Mouse (Mus musculus) CH12.LX (cell line): Measurements from ENCODE around the gene Clstn1. TPM values are rescaled to one million over a fixed set of nuclear protein-coding genes. Genes with fewer than 3 reads are reported as not detected.
A peak's percentile ranks its signal among the peaks of the same experiment; 100 is the strongest.

ENCODE experiments used
- DNase-seq: peaks from one replicate; pipeline ENCODE4 v3.0.0-alpha.2; 2013; ENCODE audit errors: extremely low read depth
- H3K27ac ChIP-seq: 2 replicates; pipeline ENCODE4 v1.5.1; 2012; ENCODE audit warnings: low read depth, mild to moderate bottlenecking, control low read depth, moderate library complexity; ENCODE audit not compliant: insufficient read depth
- H3K27me3 ChIP-seq: replicated peaks from 2 replicates; pipeline ENCODE3; 2012; ENCODE audit warnings: inconsistent platforms
- H3K36me3 ChIP-seq, 2 experiments: replicated peaks in 1 of 2; 2 replicates each; pipeline versions ENCODE3 to v1.6.1; 2012; ENCODE audit warnings: inconsistent platforms in 1 of 2, low read length in 1 of 2, mild to moderate bottlenecking in 1 of 2, mixed read lengths in 1 of 2, moderate library complexity in 1 of 2; ENCODE audit not compliant: control insufficient read depth in 1 of 2, insufficient read depth in 1 of 2
- H3K4me1 ChIP-seq, 2 experiments: 2 replicates each; pipeline ENCODE4 v1.6.1; 2012; ENCODE audit warnings: inconsistent platforms in 1 of 2, moderate library complexity in 1 of 2; ENCODE audit not compliant: insufficient read depth in 2 of 2, control insufficient read depth in 1 of 2
- H3K4me2 ChIP-seq: 2 replicates; pipeline ENCODE4 v1.6.1; 2012; ENCODE audit warnings: low read depth, mild to moderate bottlenecking, control low read depth; ENCODE audit not compliant: poor library complexity, insufficient read depth, severe bottlenecking
- H3K4me3 ChIP-seq, 3 experiments: fragments of 150-350 bp in 1 of 3; sonication (generic) in 1 of 3; replicated peaks in 1 of 3; 2 replicates each; pipeline versions ENCODE3 to v1.5.1; 2011 to 2012; ENCODE audit warnings: low read depth in 2 of 3, low read length in 2 of 3, mild to moderate bottlenecking in 2 of 3, moderate library complexity in 2 of 3, control low read depth in 1 of 3, improper control_type of control experiment in 1 of 3, inconsistent platforms in 1 of 3, mixed read lengths in 1 of 3; ENCODE audit not compliant: poor library complexity in 1 of 3
- H3K79me2 ChIP-seq: replicated peaks from 2 replicates; pipeline ENCODE4 v1.6.1; 2012; ENCODE audit warnings: mild to moderate bottlenecking, moderate library complexity; ENCODE audit not compliant: control insufficient read depth, poor library complexity, insufficient read depth, severe bottlenecking; ENCODE audit errors: extremely low read depth
- H3K9ac ChIP-seq: 2 replicates; pipeline ENCODE4 v1.6.1; 2012; ENCODE audit warnings: low read depth, mild to moderate bottlenecking, control low read depth, moderate library complexity; ENCODE audit not compliant: insufficient read depth
- H3K9me3 ChIP-seq: replicated peaks from 2 replicates; pipeline ENCODE3; 2012; ENCODE audit warnings: low read length, inconsistent platforms, mixed read lengths
- BHLHE40 ChIP-seq: IDR thresholded peaks from 2 replicates; pipeline ENCODE4 v1.6.1; 2011; ENCODE audit warnings: mild to moderate bottlenecking, low read depth, low read length, improper control_type of control experiment
- CHD2 ChIP-seq: IDR thresholded peaks from 2 replicates; pipeline ENCODE4 v1.6.1; 2011; ENCODE audit warnings: low read length, improper control_type of control experiment
- CTCF ChIP-seq, 2 experiments: IDR thresholded peaks in 1 of 2; conservative IDR thresholded peaks in 1 of 2; 2 replicates each; pipeline ENCODE4 v1.5.1; 2011 to 2012; ENCODE audit warnings: low read depth in 2 of 2, low read length in 2 of 2, improper control_type of control experiment in 1 of 2, inconsistent platforms in 1 of 2, mild to moderate bottlenecking in 1 of 2, moderate library complexity in 1 of 2
- ELF1 ChIP-seq: IDR thresholded peaks from 2 replicates; pipeline ENCODE4 v1.6.1; 2014; ENCODE audit warnings: low read depth, mild to moderate bottlenecking, inconsistent platforms, low read length, improper control_type of control experiment
- GABPA ChIP-seq: IDR thresholded peaks from 2 replicates; pipeline ENCODE4 v1.6.1; 2012; ENCODE audit warnings: low read depth, low read length, improper control_type of control experiment, inconsistent platforms; ENCODE audit not compliant: insufficient replicate concordance
- HCFC1 ChIP-seq: IDR thresholded peaks from 2 replicates; pipeline ENCODE4 v1.6.1; 2012; ENCODE audit warnings: low read depth, mild to moderate bottlenecking, inconsistent platforms, low read length, improper control_type of control experiment
- IRF4 ChIP-seq: IDR thresholded peaks from 2 replicates; pipeline ENCODE4 v1.6.1; 2014; ENCODE audit warnings: low read depth, mild to moderate bottlenecking, inconsistent platforms, low read length, improper control_type of control experiment
- JUN ChIP-seq: IDR thresholded peaks from 2 replicates; pipeline ENCODE4 v1.6.1; 2011; ENCODE audit warnings: low read depth, mild to moderate bottlenecking, low read length, improper control_type of control experiment, moderate library complexity; ENCODE audit not compliant: insufficient read depth
- KAT2A ChIP-seq: IDR thresholded peaks from 2 replicates; pipeline ENCODE4 v1.6.1; 2012; ENCODE audit warnings: low read length, improper control_type of control experiment, inconsistent platforms; ENCODE audit not compliant: insufficient replicate concordance
- MAFK ChIP-seq: IDR thresholded peaks from 2 replicates; pipeline ENCODE4 v1.6.1; 2011; ENCODE audit warnings: low read length, improper control_type of control experiment; ENCODE audit not compliant: insufficient replicate concordance
- MAX ChIP-seq: IDR thresholded peaks from 2 replicates; pipeline ENCODE4 v1.6.1; 2011; ENCODE audit warnings: low read length, improper control_type of control experiment
- NELFE ChIP-seq: IDR thresholded peaks from 2 replicates; pipeline ENCODE4 v1.6.1; 2011; ENCODE audit warnings: low read depth, low read length, improper control_type of control experiment
- NRF1 ChIP-seq: IDR thresholded peaks from 2 replicates; pipeline ENCODE4 v1.6.1; 2014; ENCODE audit warnings: low read depth, mild to moderate bottlenecking, inconsistent platforms, low read length, improper control_type of control experiment, moderate library complexity
- PAX5 ChIP-seq: IDR thresholded peaks from 2 replicates; pipeline ENCODE4 v1.6.1; 2012; ENCODE audit warnings: low read length, inconsistent platforms, mixed read lengths
- POLR2AphosphoS2 ChIP-seq: IDR thresholded peaks from 2 replicates; pipeline ENCODE4 v1.6.1; 2011; ENCODE audit warnings: low read depth, low read length, improper control_type of control experiment
- SMC3 ChIP-seq: IDR thresholded peaks from 2 replicates; pipeline ENCODE4 v1.6.1; 2011; ENCODE audit warnings: low read depth, low read length, improper control_type of control experiment
- TCF12 ChIP-seq: IDR thresholded peaks from 2 replicates; pipeline ENCODE4 v1.6.1; 2014; ENCODE audit warnings: low read depth, mild to moderate bottlenecking, inconsistent platforms, low read length, improper control_type of control experiment
- ZC3H11A ChIP-seq: IDR thresholded peaks from 2 replicates; pipeline ENCODE4 v1.6.1; 2012; ENCODE audit warnings: low read depth, mild to moderate bottlenecking, inconsistent platforms, low read length, improper control_type of control experiment
- ZNF384 ChIP-seq: IDR thresholded peaks from 2 replicates; pipeline ENCODE4 v1.6.1; 2012; ENCODE audit warnings: low read depth, low read length, improper control_type of control experiment, inconsistent platforms
- dilution Hi-C: fragments of 300-500 bp; cut with MboI; formaldehyde crosslinking; loops from 2 replicates; pipeline ENCODE4 v1.14.3; 2020; ENCODE audit warnings: low sequenced_read_pairs; ENCODE audit not compliant: extremely low pct_unique_long_range_greater_than_20kb, extremely low pct_ligation_motif_present
- in situ Hi-C: fragments of 300-500 bp; cut with MboI; formaldehyde crosslinking; loops from 3 replicates; pipeline ENCODE4 v1.14.3; 2019; ENCODE audit warnings: low sequenced_read_pairs, low pct_ligation_motif_present, low pct_unique_long_range_greater_than_20kb, mixed read lengths
- polyA plus RNA-seq: library from polyadenylated mRNA; unstranded; fragments of >175 nt; gene quantifications from 2 replicates; pipeline ENCODE4 v1.2.1, GENCODE M21; 2012; ENCODE audit warnings: low read depth; ENCODE audit not compliant: insufficient read length
- total RNA-seq, 2 experiments: library from RNA; depleted of rRNA; stranded (reverse); fragments of 300-350 nt in 1 of 2; fragments of >200 nt in 1 of 2; gene quantifications; 2 replicates each; pipeline ENCODE4 v1.2.3; 2012 to 2014

Clstn1 gene
- total and polyA plus RNA-seq, 3 experiments, result 26.4 to 53.1 (median 35.2) TPM

DNA sequence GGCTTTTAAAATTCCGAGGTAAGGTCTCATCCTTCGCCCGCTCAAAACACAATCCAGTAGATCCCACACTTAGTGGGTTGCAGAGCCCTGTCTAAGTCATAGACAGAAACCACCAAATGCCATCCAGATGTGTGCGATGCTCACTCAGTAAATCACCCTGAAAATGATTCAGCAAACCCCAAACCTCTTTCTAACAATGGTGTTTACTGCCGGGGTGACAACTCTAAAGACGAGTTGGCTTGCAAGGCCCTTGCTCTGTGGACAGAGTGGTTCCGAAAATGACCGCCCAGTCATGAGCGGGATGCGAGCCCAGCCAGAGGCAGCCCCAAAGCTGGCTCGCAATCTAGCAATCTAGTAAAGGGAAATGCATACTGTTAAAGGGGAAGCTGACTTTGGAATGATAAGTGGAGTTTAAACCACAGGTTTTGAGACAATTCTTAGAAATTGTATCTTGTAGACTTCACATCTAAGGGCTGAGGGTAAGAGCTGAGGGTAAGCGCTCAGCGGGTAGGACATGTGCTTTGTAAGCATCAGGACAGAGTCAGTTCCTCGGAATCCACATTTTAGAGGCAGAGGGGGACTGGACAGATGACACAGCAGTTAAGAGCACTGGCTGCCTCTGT, 75.8 kb downstream of the Clstn1 start:
- dilution Hi-C loops (no loop called here), in situ Hi-C loops (no loop called here)
- H3K4me2 ChIP-seq, result no peak overlapping the region
- peaks cover 18% of the 10 kb centered on the region for H3K79me2 ChIP-seq
- peaks cover 63 to 72% of the 10 kb centered on the region in 2 experiments for H3K36me3 ChIP-seq
- H3K27ac ChIP-seq, result no peak overlapping the region
- H3K9ac ChIP-seq, result no peak overlapping the region
- H3K4me3 ChIP-seq, result no peak overlapping the region
- H3K4me1 ChIP-seq, result peaks cover 18 to 80% of the 10 kb centered on the region in 2 experiments
- no peaks in the 10 kb centered on the region for H3K27me3 ChIP-seq
- TF ChIP-seq ZC3H11A, result no peak
- TF ChIP-seq NELFE, result no peak
- TF ChIP-seq POLR2AphosphoS2, result no peak
- TF ChIP-seq ELF1, result no peak
- no peak for TF ChIP-seq JUN
- no peak for TF ChIP-seq CHD2
- no peak for TF ChIP-seq HCFC1
- no peak for TF ChIP-seq MAX
- TF ChIP-seq NRF1, result no peak
- no peak for TF ChIP-seq MAFK
- TF ChIP-seq, all 38 proteins: peak for 0
- no peaks in the 10 kb centered on the region for H3K9me3 ChIP-seq
- no peak for DNase-seq

DNA sequence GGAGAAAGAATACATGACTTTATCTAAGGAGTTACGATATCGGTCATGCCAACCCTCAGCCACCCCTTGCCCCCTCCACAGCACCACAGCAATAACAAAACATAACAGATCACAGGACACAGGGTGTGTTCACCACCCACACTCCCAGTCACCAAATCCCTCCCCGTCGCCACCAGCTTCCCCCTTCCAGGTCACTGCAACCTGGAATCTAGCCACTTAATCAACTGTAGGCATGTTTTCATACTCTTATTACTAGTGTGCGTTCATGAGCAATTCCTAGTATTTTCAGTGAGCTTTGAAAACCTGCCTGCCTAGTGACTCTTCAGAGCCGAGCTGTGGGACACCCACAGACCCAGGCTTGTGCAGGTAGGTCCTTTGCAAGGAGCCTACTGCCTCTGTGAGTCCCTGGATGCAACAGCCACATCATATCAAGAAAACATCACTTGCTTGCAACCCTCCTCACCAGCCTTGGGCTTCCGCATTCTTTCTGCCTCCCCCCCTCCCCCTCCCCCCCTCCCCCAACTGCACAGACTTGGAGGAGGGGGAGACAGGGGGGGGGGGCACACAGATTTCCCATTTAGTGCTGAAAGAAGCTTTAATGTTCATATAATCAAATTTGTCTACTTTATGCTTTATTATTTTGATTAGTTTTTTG, 77.7 kb downstream of the Clstn1 start:
- TF ChIP-seq POLR2AphosphoS2, result no peak
- no peak for TF ChIP-seq ZC3H11A
- TF ChIP-seq TCF12, result no peak
- no peak for TF ChIP-seq ZNF384
- TF ChIP-seq CHD2, result peak; percentile 59; the same call in 1 of the 2 replicates
- TF ChIP-seq ELF1, result 0 out of 2 replicates have a peak, but pooled peaks have one; percentile 55
- TF ChIP-seq GABPA, result no peak
- no peak for TF ChIP-seq CTCF (conservative IDR thresholded peaks at IDR 0.05 in 1 of 2, IDR thresholded peaks at IDR 0.05 in 1 of 2; ENCODE audit: low read depth in 2 of 2, low read length in 2 of 2)
- TF ChIP-seq PAX5, result no peak
- TF ChIP-seq KAT2A, result no peak
- TF ChIP-seq BHLHE40, result no peak
- TF ChIP-seq SMC3, result no peak
- 0 out of 2 replicates have a peak, but pooled peaks have one; percentile 24 for TF ChIP-seq IRF4
- Histone ChIP-seq H3K4me1 (peaks cover 16 to 80% of the 10 kb centered on the region in 2 experiments), H3K9ac (no peak overlapping the region), H3K79me2 (peaks cover 30% of the 10 kb centered on the region), H3K36me3 (peaks cover 52 to 72% of the 10 kb centered on the region in 2 experiments), H3K27me3 (no peaks in the 10 kb centered on the region), H3K9me3 (peaks cover 4% of the 10 kb centered on the region), H3K4me3 (no peak overlapping the region), H3K27ac (peak overlapping the region; percentile 37), H3K4me2 (no peak overlapping the region)
- in situ Hi-C loops (no loop called here), dilution Hi-C loops (no loop called here)
- no peak for DNase-seq
